Mouse (Mus musculus): ENCODE results near the gene Gm28551. TPM values are rescaled to one million over a fixed set of nuclear protein-coding genes. Genes with fewer than 3 reads are reported as not detected.
"Not testable (repeated sequence)": the region's sequence is repeated elsewhere in the genome, so short reads cannot be mapped to it uniquely, and the experiment has no call there.

The Gm28551 gene
- under 1 TPM in 1 of 2 experiments, not detected in 1; 0.23 TPM for total RNA-seq (2021)
- long read RNA-seq: 0 reads

DNA sequence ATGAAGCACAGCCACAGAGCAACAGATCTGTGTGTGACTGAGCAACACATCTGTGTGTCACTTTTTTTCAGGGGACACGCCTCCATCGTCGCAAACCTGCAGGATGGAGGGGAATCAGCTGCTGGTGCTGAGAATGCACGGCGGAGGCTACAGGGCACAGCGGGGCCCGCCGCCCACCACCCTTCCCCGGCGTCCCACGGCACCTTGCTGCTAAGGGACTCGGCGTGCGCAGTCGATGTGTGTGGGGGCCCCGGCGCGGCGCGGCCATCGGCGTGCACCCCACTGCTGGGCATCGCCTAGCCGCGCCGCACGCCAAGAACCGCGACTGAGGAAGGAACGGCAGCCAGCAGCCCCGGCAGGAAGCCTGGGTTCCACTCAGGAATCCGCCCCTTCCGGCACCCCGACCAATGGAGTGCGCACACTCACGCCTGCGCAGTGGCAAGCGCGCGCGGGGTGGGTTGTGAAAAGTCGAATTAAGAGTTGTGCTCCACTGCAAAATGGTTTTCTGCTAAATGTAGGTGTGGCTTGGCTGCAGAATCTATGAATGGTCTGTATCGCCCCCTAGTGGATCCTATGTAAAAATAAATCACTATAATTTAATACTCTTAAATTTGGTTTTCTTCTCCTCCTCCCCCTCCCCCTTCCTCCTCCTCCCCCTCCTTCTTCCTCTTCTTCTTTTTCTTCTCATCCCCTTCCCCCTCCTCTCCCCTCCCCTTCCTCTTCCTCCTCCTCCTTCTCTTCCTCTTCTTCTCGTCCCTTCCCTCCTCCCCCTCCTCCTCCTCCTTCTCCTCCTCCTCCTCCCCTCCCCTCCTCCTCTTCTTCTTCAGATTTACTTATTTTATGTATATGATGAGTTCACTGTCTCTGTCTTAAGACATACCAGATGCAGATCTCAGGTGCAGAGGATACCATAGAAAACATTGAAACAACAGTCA lies at the start of gene Gm28551, which contains the start of the genes Asdurf and Asnsd1:
Gm28551 (minus strand) TSS at position 341 of the 935 bp plus-strand sequence.
Asdurf (minus strand) TSS at position 293 of the 935 bp plus-strand sequence.
Asnsd1 (minus strand) TSS at position 426 of the 935 bp plus-strand sequence.
- DNase-seq (ENCODE audit: low spot score in 2 of 2): peak; percentile 98 to 99

DNA sequence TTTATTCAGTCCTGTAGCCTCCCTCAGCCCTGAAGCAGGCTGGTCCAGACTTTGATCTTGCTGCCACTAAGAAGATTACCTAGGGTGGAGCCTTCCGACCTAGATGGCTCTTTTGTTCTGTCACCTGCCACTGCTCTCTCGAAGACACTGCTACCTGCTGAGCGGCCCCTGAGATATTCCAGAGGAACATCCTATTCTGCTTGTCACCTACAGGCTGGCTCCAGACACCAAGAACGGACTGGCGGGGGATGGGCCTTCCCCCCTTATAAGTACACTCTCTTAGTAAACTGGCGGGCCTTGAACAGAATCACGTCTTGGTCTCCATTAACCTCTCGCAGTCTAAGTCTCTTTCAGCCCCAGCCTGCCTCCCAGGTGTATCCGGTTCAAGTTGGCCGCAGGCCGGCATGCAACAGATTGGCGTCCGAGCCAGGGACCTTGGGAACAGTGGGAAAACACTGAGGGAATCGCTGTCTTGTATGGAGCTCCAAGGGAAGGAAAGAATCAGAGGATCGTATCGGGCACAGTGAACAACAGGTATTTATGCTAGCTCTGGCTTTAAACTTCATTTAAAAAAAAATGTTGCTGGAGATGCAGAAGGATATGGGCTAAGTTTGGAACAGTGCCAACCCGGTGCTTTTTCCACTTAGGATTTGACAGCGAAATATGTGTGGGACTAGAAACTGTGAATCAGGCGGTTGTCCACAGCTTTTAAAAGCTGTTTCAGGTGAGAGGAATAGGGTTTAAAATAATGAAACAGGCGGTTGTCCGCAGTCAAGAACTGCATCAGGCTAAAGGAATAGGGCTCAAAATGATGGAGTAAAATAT lies 41.7 kb upstream of the Gm28551 start:
- peak in 1 of 2 experiments; percentile 4 for DNase-seq (ENCODE audit: low spot score in 2 of 2)

DNA sequence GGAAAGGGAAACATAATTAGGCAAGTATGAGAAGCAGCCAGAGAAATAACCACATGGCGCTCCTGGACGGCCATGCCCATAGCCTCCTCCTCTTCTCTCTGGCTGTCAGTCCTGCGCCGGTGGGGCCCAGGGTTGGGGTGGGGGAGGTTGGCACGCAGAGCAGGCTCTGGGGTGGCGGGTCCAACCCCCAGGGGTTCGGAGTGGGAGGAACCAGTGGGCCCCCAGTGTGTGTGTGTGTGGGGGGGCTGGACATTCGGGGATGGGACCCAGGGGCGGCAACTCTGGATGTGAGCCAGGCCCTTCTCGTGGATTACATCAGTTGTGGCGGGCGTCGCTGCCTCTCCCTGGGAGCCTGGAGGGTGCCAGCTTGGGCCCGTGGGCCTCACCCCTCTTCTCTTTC lies 36.3 kb upstream of the Gm28551 start:
- DNase-seq (ENCODE audit: low spot score in 2 of 2): no peak

DNA sequence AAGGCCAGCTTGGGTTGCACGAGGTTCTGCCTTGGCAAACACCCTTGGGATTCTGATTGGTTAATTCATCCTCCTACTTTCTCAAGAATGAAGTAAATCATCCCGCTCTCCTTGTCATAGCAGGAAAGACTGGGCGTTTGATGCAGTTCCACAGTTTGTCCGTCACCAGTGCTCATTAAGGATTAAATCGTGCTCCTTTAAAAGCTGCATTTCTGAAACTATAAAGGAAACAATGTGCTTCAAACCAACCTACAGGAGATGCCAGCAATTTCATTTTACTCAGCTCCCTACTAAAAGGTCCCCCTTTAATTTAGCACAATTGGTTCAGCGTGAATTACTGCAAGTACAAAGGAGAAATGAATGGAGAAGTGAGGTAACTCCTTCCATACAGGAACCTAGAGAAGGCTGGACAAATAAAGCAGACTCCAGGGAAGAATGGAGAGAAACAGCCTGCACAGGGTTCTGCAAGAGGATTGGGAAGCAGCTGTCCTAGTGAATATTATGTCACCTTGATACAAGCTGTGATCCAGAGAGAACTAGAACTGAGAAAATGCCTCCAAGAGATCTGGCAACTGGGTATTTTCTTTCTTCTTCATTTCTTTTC lies 31.7 kb upstream of the Gm28551 start:
- DNase-seq (ENCODE audit: low spot score in 2 of 2): no peak

DNA sequence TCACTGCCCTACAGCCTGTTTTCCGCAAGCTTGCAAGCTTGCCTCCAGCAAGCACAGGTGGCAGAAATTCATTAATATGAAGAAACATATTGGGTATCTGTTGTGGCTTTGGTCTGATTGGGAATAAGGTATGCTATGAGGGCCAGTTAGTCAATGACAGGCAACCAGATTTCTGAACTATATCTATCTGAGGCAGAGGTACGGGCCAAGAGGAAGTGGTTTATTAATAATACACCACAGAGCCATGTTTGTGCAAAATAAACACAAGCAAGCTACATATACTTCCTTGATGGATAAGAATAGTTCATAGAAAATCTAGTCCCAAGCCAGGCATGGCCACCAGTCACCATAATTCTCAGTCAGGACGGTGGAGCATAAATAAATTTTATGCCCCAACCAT lies 25.3 kb upstream of the Gm28551 start:
- no peak for DNase-seq (ENCODE audit: low spot score in 2 of 2)

DNA sequence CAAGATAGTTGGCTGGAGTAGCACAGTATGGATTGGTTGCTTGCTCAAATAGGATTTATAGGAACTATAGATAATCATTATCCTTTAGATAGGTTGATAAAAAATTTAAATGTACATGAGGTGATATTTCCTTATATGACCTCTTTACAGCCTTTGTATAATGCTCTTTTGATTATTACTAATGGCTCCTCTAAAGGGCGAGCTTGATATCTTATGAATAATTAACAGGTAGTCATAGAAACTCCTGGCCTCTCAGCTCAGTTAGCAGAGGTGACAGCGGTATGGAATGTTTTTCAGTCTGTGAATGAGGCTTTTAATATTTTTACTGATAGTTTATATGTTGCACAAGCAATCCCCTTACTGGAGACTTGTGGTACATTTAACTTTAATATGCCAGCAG lies 23.5 kb upstream of the Gm28551 start:
- not testable (repeated sequence) for DNase-seq (ENCODE audit: low spot score in 2 of 2)

DNA sequence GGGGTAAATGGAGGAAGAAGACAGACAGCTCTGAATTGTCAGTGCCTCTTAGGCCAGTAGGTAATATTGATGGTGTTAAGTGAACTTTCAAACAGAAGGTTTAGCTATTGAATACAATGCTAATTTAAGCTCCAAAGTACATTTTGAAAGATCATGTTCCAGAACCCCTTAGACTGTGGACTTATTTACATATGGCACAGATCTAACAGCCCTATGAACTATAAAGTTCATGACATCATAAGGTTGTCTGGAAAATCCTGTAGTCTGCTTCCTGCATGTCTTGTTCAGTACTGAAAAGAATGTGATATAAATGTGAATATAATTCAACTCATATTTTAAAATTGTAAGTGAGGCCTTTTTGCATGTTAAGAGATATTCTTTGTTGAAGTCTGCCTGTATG lies 6.5 kb upstream of the Gm28551 start:
- DNase-seq (ENCODE audit: low spot score in 2 of 2): no peak

DNA sequence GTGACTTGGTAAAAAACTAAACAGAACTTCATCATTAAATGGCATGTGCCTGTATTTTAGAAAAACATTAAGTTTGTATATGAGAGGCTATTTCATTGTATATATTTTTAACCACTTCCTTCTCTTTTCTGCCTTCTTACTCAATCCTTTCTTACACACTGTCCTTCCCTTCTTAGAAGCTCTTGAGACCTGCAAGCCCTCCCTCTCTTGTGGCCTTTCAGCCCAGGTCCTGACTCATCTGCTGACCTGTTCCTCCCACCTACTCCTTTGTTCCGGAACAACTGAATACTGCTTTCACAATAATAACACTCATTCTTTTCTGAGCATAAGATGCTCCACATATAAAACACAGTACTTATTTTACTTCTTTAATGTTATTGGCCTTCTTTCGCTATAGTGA lies 11.4 kb downstream of the Gm28551 start:
- no peak for DNase-seq (ENCODE audit: low spot score in 2 of 2)

DNA sequence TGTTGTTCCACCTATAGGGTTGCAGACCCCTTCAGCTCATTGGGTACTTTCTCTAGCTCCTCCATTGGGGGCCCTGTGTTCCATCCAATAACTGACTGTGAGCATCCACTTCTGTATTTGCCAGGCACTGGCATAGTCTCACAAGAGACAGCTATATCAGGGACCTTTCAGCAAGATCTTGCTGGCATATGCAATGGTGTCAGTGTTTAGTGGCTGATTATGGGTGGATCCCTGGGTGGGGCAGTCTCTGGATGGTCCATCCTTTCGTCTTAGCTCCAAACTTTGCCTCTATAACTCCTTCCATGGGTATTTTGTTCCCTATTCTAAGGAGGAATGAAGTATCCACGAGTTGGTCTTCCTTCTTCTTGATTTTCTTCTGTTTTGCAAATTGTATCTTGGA lies 15.1 kb downstream of the Gm28551 start:
- DNase-seq (ENCODE audit: low spot score in 2 of 2): not testable (repeated sequence)

DNA sequence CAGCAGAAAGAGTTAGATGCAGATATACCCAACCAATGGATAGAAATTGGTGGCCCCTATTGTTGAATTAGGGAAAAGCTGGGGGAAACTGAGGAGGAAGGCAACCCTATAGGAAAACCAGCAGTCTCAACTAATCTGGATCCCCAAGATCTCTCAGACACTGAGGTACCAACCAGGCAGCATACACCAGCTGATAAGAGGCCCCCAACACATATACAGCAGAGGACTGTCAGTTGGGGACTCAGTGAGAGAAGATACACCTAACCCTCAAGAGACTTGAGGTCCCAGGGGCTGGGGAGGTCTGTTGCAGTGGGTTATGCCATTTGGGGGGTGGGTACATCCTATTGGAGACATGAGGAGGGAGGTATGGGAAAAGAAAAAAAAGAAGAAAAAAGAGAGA lies 17.0 kb downstream of the Gm28551 start:
- no peak for DNase-seq (ENCODE audit: low spot score in 2 of 2)

DNA sequence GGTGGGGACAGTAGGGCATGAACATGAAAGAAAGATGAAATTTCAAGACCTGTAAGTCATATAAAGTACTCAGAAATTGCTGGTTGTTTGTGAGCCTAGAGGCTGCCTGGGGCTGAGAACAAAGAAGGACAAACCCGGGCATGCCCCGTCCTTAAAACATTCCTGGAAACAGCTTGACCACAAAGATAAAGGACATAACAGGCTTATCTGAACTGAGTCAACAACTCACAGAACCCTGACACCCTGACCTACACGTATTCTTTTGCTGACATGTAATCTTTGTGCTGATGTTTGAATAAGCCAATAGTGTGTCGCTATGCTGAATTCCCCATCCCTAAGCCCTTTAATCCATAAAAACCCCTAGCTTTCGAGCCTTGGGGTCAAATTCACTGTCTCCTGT lies 18.9 kb downstream of the Gm28551 start:
- not testable (repeated sequence) for DNase-seq (ENCODE audit: low spot score in 2 of 2)

DNA sequence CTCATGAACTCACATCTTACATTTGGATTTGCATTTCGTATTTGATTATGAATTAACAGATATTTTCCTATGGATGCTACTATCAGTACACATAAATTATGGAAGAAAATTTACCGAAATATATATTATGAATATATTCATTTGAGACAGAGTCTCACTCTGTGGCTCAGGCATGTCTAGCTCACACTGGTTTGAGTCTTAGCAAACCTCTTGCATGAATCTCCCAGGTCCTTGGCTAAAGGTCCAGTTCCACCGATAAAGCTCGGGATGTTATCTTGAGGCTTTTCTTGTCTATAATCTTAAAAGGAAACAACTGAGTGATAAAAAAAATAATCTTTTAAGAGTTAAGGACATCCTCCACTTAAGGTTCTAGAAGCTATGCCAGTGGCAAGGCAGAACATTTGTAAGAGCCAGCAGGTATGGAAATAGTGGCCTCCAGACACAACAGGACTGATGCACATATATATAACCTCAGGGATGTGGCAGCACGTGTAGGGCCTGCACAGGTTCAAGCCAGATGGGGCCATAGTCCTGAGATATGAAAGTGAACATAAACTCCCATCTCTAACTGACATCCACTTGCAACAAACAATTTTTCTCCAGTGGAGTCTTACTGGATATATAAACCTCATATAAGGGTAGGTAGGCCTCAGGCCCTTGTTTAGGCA lies 27.5 kb downstream of the Gm28551 start:
- DNase-seq (ENCODE audit: low spot score in 2 of 2): no peak

DNA sequence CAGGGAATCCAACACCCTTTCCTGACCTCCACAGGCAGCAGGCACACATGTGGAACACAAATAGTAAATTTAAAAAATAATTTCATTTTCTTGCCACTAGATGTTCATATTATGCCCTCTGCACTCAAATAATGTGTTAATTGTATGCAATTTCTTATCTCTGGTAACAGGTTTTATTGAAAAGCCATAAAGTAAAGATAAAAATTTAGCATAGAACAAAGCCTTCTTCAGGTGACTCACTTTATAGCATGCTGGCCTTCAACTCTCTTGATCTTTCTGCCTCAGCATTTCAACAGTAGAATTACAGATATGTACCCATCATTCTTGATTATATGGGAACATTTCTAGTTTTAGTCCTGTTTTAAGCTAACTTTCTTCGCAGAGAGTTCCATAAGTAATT lies 28.2 kb downstream of the Gm28551 start:
- no peak for DNase-seq (ENCODE audit: low spot score in 2 of 2)

DNA sequence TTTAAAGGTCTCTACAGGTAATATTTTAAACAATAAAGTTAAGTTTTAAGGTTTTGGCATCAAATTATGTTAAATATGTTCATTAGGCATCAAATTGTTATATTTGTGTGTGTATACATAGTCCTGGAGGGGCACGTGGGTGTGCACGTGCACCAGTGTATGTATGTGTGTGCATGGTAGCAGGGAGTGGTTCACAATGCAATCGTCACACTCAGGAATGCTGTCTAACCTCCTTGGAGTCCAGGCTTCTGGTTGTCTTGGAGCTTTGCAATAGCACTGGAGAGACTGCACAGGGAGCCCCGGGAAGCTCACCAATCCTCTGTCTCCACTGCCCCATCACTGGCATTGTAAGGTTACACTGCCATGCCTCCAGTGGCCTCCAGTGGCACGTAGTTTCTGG lies 29.2 kb downstream of the Gm28551 start:
- no peak for DNase-seq (ENCODE audit: low spot score in 2 of 2)

DNA sequence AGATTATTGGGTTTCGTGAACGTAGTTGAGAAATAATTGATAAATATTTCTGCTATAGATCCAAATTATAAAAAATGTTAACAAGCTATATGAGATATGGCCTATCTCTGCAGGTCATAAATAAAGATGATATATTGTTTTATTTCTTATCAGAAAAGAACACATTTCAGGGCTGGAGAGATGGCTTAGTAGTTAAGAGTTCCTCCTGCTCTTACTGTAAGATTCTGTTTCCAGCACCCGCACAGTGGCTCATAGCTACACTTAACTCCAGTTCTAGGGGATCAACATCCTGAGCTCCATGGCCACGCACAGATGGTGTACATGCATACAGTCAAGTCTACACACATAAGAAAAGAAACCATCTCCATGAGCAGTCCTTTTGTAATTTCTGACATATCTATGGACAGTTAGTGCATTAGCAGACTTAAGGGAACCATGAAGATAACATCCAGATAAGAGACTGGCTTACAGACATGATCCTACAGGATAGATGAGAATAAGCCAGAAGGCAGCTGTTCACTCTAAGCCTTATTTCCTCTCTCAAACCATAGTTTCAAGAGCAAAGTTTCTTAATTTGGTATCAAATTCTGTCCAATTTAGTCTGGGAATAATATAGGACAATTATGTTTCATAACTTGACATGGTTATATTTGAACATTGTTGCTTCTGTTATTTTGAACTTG lies 30.7 kb downstream of the Gm28551 start:
- DNase-seq (ENCODE audit: low spot score in 2 of 2): no peak

DNA sequence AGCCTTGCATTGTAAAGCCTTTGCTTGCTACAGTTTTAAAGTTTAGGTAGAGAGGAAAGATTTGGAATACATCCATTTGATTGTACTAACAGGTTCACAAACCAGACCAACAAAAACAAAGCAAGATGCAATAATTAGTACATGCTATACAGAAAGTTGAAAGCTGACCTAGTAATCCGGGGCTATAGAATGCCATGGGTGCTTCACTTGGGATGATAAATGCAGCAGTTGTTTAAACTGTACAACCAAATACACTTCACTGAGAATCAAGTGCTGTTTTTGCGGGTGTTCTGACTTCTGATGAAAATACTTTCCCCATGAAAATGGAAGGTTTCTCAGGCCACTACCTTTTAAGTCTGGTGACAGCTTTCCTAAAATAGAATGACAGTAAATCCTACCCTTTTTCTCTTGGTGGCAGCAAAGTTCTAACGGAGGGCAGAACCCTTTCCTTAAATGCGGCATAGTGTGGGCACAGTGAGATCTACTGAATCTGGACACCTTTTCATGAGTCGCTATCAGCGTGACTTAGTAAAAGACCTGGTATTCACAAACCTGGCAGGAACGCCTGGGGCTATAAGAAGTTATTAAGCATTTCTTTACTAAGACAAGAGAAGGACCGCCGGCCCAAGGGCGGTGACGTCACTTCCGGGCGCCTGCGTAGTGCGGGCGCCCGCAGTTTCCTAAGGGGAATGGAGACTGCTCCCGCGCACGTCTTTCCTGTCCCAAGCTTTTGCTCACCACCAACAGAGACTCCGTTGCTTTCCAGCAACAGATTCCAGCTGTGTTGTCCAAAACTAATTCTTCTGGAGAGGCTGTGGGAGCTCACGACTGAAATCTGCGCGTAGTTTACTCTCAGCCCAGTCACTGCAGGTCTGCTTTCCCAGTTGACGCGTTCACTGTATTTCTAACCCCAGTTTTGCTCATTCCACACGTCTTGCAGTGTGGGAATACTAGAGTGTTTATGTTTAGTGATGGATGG lies 39.2 kb downstream of the Gm28551 start, which contains the start of gene Osgepl1:
Osgepl1 (plus strand) TSS at position 636 of the 979 bp plus-strand sequence.
- peak; percentile 79 to 85 for DNase-seq (ENCODE audit: low spot score in 2 of 2)

DNA sequence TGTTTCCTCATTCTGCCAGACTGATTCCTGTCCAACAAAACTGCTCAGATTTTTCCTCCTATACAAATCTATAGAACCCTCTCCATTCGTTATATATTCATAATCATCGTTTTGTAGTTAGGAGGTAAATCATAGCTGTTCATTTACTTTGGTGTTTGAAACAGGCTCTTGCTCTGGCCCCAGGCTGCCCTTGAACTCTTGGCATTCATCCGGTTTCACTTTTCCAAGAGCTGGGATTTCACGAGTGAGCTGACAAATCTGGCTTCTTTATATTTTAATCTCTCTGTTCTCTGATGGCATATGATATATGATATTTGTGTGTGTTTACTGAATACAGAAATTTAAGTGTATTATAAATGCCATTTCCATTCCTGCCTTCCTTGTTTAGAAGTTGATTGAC lies 52.0 kb downstream of the Gm28551 start:
- DNase-seq (ENCODE audit: low spot score in 2 of 2): no peak

DNA sequence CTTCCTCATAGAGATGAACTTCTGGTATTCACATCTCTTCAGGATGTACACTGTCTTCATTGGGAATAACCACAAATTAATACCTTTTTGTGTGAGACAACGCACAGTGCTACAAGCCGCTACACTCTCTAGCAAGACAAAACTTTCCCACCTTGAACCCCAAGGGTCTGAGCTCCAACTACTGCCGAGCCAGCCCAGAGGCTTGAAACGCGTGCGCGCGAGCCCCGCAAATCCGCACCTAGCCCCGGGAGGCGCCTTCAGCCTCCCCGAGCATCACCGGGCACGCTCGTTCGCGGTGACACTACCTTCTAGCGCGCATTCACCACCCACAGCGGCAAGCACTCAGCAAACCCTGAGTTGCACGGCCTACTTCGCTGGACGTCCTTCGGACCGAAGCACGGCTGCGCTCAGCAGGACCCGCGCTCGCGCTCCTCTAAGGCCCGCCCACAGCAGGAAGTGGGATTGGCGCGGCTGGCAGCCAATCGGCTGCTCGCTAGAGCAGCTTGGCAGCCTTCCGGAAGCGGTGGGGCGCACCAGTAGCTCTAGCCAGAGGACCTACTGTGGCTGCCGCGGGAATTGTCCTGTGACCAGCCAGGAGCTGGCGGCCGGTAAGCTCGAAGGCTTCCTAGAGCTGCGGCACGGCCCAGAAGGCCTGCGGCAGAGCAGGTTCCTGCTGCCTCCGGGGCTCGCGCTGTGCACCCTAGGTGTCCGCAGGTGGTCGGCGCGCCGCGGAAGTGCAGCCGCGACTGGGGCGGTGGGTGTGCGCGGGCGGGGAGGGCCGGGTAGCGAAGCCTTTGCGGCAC lies 55.7 kb downstream of the Gm28551 start, which contains the start of the genes Pms1, Ormdl1 and Gm28778:
Pms1 (minus strand) TSS at position 438 of the 803 bp plus-strand sequence.
Ormdl1 (plus strand) TSS at position 515 of the 803 bp plus-strand sequence.
Gm28778 (plus strand) TSS at position 531 of the 803 bp plus-strand sequence.
- DNase-seq (ENCODE audit: low spot score in 2 of 2): peak; percentile 96 to 98

Data from layer of hippocampus, postnatal 10 days (tissue).